Mouse (Mus musculus) gastrocnemius, adult 8-10 months (tissue): ENCODE measurements around the gene Aplp1. TPM values are rescaled to one million over a fixed set of nuclear protein-coding genes. Genes with fewer than 3 reads are reported as not detected.
"Not testable (repeated sequence)": the region's sequence is repeated elsewhere in the genome, so short reads cannot be mapped to it uniquely, and the experiment has no call there.

Experiments
- DNase-seq, 2 experiments: peaks; one replicate each; pipeline ENCODE4 v3.0.0; 2022; ENCODE audit warnings: low spot score in 2 of 2
- total RNA-seq, 4 experiments: library from RNA; stranded (reverse); gene quantifications; 2 replicates each; pipeline ENCODE4 v1.2.4; 2022

Gene Aplp1
- total RNA-seq: 1 to 10 TPM in 1 of 4 experiments, under 1 TPM in 3; 0.46 to 1.5 (median 0.71) TPM

DNA sequence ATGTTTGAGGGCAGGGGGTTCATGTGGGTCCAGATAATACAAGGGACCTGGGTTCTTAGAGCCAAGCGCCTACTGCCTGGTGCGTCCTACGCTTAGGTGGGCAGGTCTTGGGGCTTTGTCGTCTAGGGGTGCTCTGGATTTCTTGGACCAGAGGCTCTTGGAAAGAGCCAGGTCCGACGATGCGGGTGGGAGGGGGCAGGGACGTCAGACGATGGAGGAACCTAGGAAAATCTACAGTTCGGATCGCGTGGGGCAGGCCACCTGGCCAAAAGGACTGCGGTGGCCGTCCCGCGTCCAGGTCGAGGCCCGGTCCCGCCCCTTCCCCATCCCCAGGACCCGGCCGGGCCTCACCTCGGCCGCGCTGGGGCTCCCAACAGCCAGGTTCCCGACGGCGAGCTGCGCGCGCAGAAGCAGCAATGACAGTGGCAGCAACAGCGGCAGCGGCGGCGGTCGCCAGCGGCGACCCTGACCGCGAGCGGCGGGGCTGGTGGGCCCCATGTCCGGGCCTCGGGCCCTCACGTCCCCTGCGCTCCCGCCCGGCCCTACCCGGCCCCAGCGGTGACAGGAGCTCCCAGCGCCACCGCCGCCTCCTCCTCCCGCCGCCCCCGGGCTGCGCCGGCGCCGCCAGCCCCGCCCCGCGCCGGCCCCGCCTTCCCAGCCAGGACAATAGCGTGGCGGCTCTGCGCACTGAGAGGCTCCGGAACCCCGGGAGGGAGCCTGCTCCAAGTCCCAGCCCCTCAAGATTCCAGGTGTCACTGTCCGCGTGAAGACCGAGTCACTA, at the start of gene Aplp1:
TSS of gene Aplp1 (minus strand) at position 565 of the 781 bp plus-strand sequence.
- DNase-seq: no peak

DNA sequence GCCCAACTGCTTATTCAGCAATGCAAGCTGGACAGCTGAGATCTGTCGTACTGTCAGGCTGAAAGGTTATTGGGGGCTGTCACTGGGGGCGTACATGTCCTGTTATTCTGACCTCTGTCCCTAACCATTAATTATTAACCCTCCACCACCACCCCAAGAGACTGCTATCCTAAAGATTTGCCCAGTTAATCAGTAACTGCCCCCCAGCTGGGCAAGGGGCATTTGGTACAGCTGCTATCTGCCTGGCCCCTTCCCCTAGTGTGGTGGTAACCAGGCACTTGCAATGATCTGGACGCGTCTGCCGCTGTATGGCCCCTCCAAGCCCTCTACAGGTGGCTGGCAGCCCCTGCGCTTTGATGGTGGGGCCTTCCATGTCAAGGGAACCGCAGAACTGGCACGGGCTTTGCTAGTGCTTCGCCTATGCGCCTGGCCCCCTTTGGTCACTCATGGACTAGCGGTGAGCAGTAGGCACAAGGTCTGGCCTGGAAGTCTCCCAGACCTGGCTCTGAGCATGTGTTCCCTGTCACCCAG, 48.1 kb upstream of the Aplp1 start, which contains the start of gene Prodh2:
TSS of gene Prodh2 (plus strand) at position 222 of the 531 bp plus-strand sequence.
- DNase-seq: no peak

DNA sequence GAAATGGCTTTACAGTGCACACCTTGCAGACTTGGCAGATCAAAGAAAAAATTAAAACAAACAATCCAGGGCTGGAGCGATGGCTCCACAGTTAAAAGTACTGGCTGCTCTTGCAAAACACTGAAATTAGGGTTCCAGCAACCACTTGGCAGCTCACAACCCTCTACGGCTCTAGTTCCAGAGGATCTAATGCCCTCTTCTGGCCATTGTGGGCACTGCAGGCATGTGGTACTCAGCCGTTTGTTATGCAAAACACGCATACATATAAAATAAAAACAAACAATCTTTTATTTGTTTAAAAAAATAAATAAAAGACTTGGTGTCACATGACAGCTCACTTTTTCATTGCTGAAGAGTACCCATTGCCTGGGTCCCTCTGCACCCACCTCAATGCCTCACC, 47.4 kb upstream of the Aplp1 start:
- peak; percentile 40 to 45 for DNase-seq

DNA sequence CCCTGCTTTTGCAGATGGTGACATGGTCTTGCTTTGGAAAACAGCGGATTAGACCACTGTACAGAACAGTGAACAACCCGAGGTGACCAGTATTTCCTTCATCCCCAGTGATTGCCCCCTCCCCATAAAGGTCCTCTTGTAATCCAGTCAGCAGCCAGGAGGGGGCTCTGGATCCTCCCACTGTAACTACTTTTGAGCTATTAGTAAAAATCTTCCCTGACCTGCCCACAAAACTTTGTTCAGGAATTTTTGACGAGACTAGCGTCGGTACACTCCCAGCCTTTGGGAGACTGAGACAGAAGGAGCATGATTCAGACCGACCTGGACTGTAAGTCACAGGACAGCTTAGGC, 45.6 kb upstream of the Aplp1 start:
- no peak for DNase-seq

DNA sequence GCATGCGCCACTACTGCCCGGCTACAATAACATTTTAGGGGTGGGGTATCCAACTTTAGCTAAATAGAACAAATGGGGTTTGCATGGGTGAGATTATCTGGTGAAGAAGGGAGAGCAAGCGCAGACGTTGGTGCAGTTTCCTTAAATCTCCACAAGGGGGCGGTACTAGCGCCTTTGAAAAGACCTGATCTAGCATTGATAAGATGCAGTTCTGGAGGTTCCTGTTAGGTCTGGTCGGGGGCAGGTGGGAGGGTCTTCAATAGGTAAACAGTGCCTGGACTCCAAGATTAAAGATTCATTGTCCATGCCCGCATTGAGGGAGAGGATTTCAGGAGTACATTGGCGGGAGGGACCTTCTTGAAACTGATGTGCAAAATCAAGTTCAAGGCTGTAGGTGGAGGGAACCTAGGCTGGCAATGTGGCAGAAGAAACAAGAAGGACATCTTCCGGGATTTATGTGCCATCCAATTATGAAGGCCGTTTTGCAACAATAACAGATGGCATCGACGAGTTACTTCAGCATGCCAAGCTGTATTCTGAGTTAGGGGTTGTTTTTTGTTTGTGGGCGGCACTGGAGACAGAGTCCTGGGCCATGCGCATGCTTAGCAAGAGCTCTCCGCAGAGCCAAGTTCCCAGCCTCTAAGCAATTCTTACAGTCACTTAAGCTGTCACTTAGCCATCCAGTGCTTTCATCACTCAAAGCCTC, 45.1 kb upstream of the Aplp1 start:
- no peak for DNase-seq

DNA sequence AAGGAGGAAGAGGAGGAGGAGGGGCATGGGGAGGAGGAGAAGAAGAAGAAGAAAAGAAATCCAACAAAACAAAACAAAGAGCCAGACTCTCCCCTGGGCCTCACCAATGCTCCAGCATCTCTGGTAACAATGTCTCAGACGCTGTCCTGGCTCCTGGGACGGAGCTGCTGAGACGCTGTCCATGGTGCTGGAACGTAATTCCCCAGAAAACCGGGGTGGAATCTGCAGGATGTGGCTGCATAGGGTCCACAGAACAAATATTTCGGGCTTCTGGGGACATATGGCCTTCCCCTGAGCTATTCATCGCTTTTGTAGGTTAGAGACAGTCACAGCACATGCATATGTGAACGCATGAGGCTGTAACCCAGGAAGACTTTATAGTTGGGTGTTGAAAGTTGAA, 38.9 kb upstream of the Aplp1 start:
- DNase-seq: no peak

DNA sequence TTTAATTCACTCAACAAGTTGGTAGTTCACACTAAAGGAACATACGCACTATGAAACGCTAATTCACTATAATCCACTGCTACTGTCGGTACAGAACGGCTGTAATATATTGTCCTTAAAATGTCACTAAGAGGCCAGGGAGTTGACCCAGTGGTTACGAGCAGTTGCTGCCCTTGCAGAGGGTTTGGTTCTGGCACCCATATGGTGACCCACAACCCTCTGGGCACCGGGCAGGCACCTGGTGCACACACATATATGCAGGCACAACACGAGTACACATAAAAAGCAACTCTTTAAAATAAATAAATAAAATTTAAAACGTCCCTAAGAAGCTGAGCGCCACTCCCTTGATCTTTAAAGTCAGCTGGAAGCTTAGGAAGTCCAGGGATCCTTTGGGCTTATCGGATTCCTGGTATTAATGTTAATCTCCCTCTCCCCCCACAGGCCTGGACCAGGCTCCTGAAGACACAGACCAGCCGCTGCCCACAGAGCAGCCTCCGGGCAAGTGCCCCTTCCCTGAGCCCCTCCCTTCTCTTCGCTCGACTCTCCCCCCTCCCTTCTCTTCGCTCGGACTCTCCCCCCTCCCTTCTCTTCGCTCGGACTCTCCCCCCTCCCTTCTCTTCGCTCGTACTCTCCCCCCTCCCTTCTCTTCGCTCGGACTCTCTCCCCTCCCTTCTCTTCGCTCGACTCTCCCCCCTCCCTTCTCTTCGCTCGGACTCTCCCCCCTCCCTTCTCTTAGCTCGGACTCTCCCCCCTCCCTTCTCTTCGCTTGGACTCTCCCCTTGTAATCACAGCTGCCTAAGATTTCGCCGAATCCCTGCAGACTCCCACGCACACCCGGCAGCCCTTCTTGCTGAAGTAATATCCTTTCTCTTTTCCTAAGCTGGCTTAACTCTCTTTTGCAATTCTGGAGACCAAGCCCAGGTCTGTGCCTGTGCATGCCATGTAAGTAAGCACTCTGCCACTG, 32.4 kb upstream of the Aplp1 start:
- no peak for DNase-seq

DNA sequence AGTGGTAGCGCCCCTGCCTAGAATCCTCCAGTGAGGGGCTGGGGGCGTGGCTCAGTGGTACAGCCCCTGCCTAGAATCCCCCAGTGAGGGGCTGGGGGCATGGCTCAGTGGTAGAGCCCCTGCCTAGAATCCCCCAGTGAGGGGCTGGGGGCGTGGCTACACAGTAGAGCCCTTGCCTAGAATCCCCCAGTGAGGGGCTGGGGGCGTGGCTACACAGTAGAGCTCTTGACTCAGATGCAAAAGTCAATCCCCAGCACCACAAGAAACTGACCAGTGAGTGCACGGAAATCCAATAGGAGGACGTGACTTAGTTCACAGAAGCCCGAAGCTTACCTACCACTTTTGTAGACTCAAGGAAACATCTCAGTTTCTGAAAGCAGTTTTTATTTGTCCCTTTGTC, 30.8 kb upstream of the Aplp1 start:
- DNase-seq: not testable (repeated sequence)

DNA sequence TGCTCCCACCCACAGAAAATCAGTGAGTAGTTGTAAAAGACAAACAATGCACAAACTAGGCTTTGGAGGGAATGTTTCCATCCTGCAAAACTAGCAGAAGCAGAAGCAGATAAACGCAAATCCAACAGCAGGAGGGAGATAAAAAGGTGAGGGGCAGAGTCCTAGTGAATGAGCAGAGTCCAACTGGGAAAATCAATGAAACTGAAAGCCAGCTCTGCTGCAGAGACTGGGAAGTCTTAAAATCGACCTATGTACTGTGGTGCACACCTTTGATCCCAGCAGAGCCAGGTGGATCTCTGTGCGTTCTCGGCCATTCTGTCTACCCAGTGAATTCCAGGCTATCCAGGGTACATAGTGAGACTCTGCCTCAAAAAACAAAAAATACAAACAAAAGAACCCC, 29.7 kb upstream of the Aplp1 start:
- DNase-seq: no peak

DNA sequence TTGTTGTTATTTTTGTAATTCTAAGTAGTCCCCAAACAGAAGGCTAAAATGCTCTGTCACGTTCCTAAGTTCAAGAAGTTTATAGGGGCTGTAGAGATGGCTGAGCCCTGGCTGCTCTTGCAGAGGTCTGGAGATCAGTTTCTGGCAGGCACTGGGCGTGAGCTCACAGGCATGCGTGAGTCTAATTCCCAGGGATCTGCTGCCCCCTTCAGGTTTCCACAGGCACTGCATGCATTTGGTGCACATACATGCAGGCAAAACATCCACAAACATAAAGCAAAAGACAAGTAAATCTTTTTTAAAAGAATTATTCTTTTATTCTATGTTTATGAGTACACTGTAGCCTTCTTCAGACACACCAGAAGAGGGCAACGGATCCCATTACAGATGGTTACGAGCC, 27.1 kb upstream of the Aplp1 start:
- no peak for DNase-seq

DNA sequence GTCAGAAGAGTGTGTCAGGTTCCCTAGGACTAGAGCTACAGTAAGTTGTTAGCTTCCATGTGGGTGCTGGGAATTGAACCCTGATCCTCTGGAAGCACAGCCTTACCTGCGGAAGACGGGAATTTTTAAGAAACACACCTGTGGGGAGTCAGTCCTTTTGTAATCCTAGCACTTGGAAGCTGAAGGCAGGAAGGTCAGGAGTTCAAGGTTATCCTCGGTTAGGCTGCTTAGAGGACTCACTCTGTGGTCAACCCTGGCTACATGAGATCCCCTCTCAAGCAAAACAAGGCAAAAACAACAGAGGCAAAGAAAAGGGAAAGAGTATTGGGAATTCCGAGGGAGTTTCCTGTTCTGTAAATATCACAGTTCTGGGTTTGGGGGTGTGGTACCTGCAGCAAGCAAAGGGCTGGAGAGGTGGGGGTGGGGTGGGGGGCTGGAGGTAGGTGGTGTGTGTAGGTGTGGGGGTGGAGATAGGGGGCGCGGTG, 19.5 kb upstream of the Aplp1 start:
- DNase-seq: no peak

DNA sequence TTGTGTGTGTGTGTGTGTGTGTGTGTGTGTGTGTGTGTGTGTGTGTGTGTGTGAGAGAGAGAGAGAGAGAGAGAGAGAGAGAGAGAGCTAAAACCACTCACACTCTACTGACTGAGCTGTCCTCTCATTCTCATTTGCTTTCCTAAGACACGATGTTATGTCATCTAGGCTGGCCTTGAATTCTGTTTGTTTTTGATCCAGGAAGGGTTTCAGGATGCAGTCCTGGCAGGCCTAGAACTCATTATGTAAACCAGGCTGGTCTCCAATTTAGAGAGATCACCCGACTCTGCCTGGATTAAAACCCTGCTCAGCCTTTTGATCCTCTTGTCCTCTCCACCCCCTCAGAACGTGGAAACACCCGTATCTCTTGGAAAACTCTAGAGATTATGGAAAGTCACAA, 18.7 kb upstream of the Aplp1 start:
- DNase-seq: no peak

DNA sequence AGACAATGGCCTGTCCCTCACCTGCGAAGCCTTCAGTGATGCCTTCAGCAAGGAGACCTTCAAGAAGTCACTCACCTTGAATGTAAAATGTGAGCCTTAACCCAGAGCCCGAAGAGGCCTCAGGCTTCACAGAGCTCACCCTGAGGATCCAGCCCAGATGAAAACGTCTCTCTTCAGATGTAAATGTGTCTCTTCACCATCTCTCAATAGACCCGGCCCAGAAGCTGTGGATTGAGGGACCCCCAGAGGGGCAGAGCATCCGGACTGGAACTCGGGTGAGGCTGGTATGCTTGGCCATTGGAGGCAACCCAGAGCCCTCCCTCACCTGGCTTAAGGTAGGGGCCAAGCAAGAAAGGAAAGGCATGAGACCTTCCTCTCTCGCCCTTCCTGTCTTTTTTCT, 18.2 kb upstream of the Aplp1 start:
- no peak for DNase-seq

DNA sequence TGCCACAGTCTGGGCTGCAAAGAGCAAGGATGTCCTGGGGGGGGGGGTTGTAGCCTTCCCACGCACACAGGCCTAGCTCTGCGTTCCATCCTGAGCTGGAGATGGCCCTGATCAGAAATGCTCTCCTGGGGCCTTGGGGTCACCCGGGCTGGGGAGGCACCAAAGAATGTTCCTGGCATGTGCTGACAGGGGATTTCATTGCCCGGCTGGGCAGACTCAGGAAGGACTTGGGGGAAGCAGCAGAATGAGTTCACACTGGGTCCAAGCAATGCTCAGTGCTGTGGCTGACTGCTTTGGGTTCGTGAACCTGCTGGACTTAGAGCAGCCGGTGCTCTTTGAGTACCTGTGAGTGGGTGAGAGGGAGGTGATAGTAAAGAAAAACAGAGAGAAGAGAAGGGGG, 14.1 kb upstream of the Aplp1 start:
- no peak for DNase-seq

DNA sequence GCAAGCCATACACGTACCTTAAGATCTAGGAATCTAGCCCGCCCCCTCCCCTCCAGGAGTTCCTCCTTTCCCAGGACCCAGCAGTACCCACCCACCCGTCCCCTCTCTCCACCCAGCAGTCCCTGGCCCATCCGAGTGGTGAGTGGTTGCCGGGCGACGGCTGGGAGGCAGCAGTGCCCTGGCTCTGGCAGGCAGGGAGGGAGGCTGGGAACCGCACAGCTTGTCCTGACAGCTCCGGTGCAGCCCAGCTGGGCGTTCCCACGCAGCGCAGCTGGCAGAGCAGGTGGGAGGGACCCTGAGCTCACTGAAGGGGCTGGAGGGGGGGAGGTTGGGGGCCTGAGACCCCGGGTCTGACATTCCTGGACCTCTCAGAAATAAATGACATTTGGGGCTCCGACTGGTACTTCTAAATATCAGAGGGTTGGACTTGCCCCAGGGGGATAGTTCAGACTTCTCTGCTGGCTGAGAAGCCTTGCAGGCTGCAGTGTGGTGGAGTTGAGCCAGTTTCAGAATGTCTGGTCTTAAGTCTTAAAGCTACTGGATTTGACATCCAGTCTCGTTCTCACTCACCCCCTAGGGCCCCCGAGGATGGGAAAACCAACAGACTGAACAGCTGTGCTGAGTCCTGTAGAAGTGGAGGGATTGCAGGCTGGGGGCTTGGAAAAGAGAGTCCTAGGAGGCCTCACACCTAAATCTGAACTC, 12.4 kb upstream of the Aplp1 start, which contains the start of the genes Kirrel2 and Nphs1:
TSS of gene Kirrel2 (minus strand) at position 62 of the 702 bp plus-strand sequence.
TSS of gene Nphs1 (plus strand) at position 687 of the 702 bp plus-strand sequence.
- DNase-seq: no peak

DNA sequence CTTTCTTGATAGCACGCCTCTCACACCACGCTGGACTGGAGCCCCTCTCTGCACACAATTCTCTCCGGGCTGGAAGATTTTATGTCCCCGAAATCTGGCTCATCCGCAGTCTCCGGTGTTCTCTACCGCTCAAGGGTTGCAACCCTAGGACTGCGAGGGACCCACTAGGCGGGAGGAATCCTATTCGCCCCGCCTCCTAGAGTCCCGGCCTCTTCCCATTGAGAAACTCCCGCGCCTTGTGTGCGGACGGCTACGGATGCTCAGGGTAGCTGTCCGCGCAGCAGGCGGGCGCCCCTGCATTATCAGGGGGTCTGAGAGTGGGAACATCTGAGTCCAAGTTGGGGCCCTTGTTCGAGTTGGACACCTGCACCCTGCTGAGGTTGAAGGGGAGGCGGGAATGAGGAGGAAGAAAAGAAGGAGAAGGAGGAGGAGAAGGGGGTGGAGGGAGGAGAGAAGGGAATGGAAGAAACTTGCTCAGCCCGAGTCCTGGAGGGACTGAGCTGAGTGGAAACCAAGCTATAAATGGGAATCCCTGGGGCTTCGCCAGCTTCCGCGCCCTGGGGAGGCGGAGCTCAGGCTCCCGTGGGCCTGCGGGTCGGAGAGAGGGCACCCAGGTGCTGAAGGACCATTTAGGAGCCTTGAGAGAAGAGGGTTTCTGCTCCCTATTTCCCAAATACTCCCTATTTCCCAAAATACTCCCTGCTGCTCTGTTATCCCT, 11.7 kb upstream of the Aplp1 start:
- no peak for DNase-seq

DNA sequence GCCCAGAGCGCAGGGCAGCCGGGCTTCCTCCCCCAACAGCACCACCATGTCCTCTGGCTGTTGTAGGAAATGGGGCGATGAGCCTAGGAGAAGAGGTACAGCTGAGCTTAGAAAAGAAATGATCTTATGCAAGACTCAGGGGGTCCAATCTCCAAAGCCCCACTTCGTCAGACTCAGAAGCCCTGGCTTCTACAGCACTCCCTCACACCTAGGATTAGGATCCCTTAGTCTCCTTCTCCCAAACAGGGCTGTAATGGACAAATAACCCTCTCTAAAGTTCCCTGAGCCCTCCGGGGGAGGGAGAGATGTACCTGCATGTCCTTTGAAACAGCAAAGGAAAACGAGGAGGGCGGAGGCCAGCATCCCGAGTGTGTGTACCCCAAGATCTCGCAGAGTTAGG, 11.2 kb upstream of the Aplp1 start:
- no peak for DNase-seq

DNA sequence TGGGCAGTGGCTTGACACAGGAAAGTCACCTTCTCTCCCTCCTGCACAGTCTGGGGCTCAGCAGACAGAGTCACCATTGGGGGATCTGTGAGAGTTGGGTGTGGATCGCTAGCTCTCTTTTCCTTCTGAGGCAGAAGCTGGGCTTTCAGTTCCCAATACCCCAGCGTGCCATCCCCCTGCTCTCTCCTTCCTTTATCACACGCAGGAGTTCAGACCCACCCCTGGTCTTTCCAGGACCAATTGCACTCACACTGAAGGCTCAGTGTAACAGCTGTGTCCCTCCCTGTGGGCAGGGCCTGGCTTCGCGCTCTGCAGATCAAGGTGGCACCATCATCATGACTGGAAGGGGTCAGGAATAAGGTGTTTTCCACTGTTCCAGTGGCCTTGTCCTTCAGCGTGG, 8.9 kb upstream of the Aplp1 start:
- DNase-seq: no peak

DNA sequence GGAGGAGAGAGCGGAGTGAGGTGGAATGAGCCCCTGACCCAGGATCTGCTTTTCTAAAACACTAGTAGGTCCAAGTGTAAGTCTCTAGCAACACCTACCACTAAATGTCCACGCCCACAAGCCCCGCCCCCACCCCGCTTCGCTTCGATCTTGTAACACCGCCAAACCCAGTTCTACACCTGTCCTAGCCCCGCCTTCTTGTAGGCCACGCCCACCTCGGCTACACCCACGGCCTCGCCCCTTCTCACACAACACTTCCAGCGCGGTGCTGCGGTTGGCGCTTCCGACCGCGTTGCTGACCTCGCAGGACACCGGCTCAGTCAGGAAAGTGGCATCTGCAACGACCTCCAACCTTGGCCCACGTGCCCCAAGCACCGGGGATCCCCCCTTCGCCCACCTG, 8.4 kb upstream of the Aplp1 start:
- DNase-seq: no peak

DNA sequence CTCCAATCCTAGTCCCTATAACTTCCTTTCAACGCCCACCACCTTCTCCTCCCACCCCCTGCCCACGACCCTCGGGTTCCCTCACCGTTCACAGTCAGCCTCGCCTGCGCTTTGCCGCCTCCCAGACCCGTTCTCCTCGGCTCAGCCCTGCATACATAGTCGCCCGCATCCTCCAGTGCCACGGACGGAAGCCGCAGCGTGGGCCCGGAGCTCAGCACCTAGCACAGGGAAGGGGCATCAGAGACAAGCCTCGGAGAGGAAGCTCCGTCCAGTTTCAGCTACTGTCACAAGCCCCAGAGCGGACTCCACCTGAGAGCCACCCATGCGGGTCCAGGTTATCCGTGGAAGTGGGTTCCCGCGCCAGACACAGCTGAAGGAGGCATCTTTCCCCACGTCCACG, 8.0 kb upstream of the Aplp1 start:
- no peak for DNase-seq
